23 mouse cellular contexts compared by ENCODE assay signal in genomic region chr1:70823111-70823510, GRCm38 (mm10).
DNase-seq lines count a peak whose midpoint lies in the region; ATAC-seq and TF ChIP-seq lines count a peak whose summit lies in the region.
"Had no signal": no experiment of that assay in that cellular context is flagged by ENCODE, and none has a peak within 500 bp of the region (broad histone marks: within the 10 kb centered on the region; RNA-seq: fewer than 3 reads in every experiment).

No protein-coding gene starts in this region.

- H3K9me3 ChIP-seq in forebrain, embryonic 14.5 days (replicated peaks; ENCODE audit: control insufficient read depth, low read length) = no peaks in the 10 kb centered on the region
- no peaks in the 10 kb centered on the region for H3K9me3 ChIP-seq in forebrain, embryonic 12.5 days
- H3K9me3 ChIP-seq in forebrain, embryonic 15.5 days = no peaks in the 10 kb centered on the region
- H3K9me3 ChIP-seq in forebrain, embryonic 10.5 days = no peaks in the 10 kb centered on the region
- no peaks in the 10 kb centered on the region for H3K9me3 ChIP-seq in lung, embryonic 14.5 days (ENCODE audit: low read depth, low read length)
- H3K9me3 ChIP-seq: G1E had no signal

- no peak overlapping the region for H3K9ac ChIP-seq in forebrain, embryonic 14.5 days (ENCODE audit: low read length)
- H3K9ac ChIP-seq in forebrain, embryonic 12.5 days = no peak overlapping the region
- H3K9ac ChIP-seq in forebrain, embryonic 15.5 days (replicated peaks) = no peak overlapping the region
- no peak overlapping the region for H3K9ac ChIP-seq in lung, embryonic 14.5 days

- no peaks in the 10 kb centered on the region for H3K27me3 ChIP-seq in forebrain, embryonic 14.5 days (replicated peaks; ENCODE audit: control insufficient read depth, insufficient read depth, low read length)
- no peaks in the 10 kb centered on the region for H3K27me3 ChIP-seq in forebrain, embryonic 12.5 days
- no peaks in the 10 kb centered on the region for H3K27me3 ChIP-seq in forebrain, embryonic 15.5 days
- H3K27me3 ChIP-seq in forebrain, embryonic 10.5 days (ENCODE audit: poor library complexity, severe bottlenecking) = no peaks in the 10 kb centered on the region
- no peaks in the 10 kb centered on the region for H3K27me3 ChIP-seq in lung, embryonic 14.5 days (ENCODE audit: insufficient read depth, low read length)
- H3K27me3 ChIP-seq: CH12.LX had no signal

- H3K4me3 ChIP-seq in forebrain, embryonic 14.5 days (ENCODE audit: low read depth, low read length) = no peak overlapping the region
- H3K4me3 ChIP-seq in forebrain, embryonic 12.5 days (replicated peaks) = no peak overlapping the region
- H3K4me3 ChIP-seq in forebrain, embryonic 15.5 days = no peak overlapping the region
- no peak overlapping the region for H3K4me3 ChIP-seq in forebrain, embryonic 10.5 days
- no peak overlapping the region for H3K4me3 ChIP-seq in lung, embryonic 14.5 days (ENCODE audit: low read depth, low read length)

- H3K36me3 ChIP-seq in forebrain, embryonic 14.5 days (ENCODE audit: control insufficient read depth, insufficient read depth, low read length) = no peaks in the 10 kb centered on the region
- no peaks in the 10 kb centered on the region for H3K36me3 ChIP-seq in forebrain, embryonic 12.5 days (replicated peaks)
- H3K36me3 ChIP-seq in forebrain, embryonic 15.5 days = no peaks in the 10 kb centered on the region
- H3K36me3 ChIP-seq in forebrain, embryonic 10.5 days (replicated peaks) = no peaks in the 10 kb centered on the region
- H3K36me3 ChIP-seq in lung, embryonic 14.5 days (ENCODE audit: insufficient read depth) = no peaks in the 10 kb centered on the region
- H3K36me3 ChIP-seq: G1E had no signal

- H3K4me2 ChIP-seq in forebrain, embryonic 14.5 days (ENCODE audit: low read length) = no peak overlapping the region
- no peak overlapping the region for H3K4me2 ChIP-seq in forebrain, embryonic 12.5 days
- H3K4me2 ChIP-seq in forebrain, embryonic 15.5 days (replicated peaks) = no peak overlapping the region
- H3K4me2 ChIP-seq in lung, embryonic 14.5 days = no peak overlapping the region

- WGBS in forebrain, embryonic 14.5 days = 49% methylated on average over 2 of the region's 2 CpGs
- WGBS in forebrain, embryonic 12.5 days = 67% methylated on average over 2 of the region's 2 CpGs
- WGBS in forebrain, embryonic 15.5 days = 42% methylated on average over 2 of the region's 2 CpGs
- WGBS in forebrain, embryonic 10.5 days = 63% methylated on average over 2 of the region's 2 CpGs
- WGBS in lung, embryonic 14.5 days = 31% methylated on average over 2 of the region's 2 CpGs

- ATAC-seq in forebrain, embryonic 14.5 days = peak; percentile 48; the same call in 1 of the 2 replicates
- ATAC-seq in forebrain, embryonic 12.5 days (ENCODE audit: low FRiP score) = no peak
- ATAC-seq in forebrain, embryonic 15.5 days (replicated peaks) = no peak
- no peak for ATAC-seq in lung, embryonic 14.5 days (ENCODE audit: insufficient read depth)
- ATAC-seq: activated CD4-positive, CD25-positive, alpha-beta regulatory T cell, adult 4 months; CD4-positive, CD25-positive, alpha-beta regulatory T cell, adult 4 months; Patski had no signal

- TF ChIP-seq CTCF in lung, embryonic 14.5 days (IDR thresholded peaks at IDR 0.05; ENCODE audit: low read depth) = no peak
- no peak for TF ChIP-seq CTCF in brain, embryonic 14.5 days (IDR thresholded peaks at IDR 0.05; ENCODE audit: borderline replicate concordance, extremely low read depth, insufficient read depth, insufficient read length)

- no peak overlapping the region for H3K27ac ChIP-seq in forebrain, embryonic 14.5 days (ENCODE audit: low read depth, low read length)
- no peak overlapping the region for H3K27ac ChIP-seq in forebrain, embryonic 12.5 days
- H3K27ac ChIP-seq in forebrain, embryonic 15.5 days (replicated peaks) = 0 out of 2 replicates have a peak overlapping the region, but pooled peaks have one; percentile 2
- no peak overlapping the region for H3K27ac ChIP-seq in forebrain, embryonic 10.5 days
- H3K27ac ChIP-seq in lung, embryonic 14.5 days (ENCODE audit: low read depth) = no peak overlapping the region

- H3K4me1 ChIP-seq in forebrain, embryonic 14.5 days (ENCODE audit: control insufficient read depth, insufficient read depth, low read length) = no peaks in the 10 kb centered on the region
- no peaks in the 10 kb centered on the region for H3K4me1 ChIP-seq in forebrain, embryonic 12.5 days
- no peaks in the 10 kb centered on the region for H3K4me1 ChIP-seq in forebrain, embryonic 15.5 days
- H3K4me1 ChIP-seq in forebrain, embryonic 10.5 days = no peaks in the 10 kb centered on the region
- H3K4me1 ChIP-seq in lung, embryonic 14.5 days (ENCODE audit: insufficient read depth) = no peaks in the 10 kb centered on the region

- TF ChIP-seq POLR2A in brain, embryonic 14.5 days (IDR thresholded peaks at IDR 0.05; ENCODE audit: borderline replicate concordance, extremely low read depth, insufficient read depth, insufficient read length, poor library complexity, severe bottlenecking) = no peak

- peak; percentile 52 for DNase-seq in forebrain, embryonic 14.5 days (ENCODE audit: low spot score)
- no peak for DNase-seq in forebrain, embryonic 10.5 days (ENCODE audit: extremely low spot score, low spot score)
- DNase-seq in lung, embryonic 14.5 days = peak; percentile 10
- no peak for DNase-seq in lung, postnatal 25 days (ENCODE audit: low spot score)
- peak; percentile 57 for DNase-seq in brain, embryonic 14.5 days (ENCODE audit: low read depth)
- DNase-seq in layer of hippocampus, postnatal 10 days (ENCODE audit: low spot score in 2 of 2) = no peak
- DNase-seq: adrenal gland, adult 2 months; adrenal gland, adult 8-10 months; adrenal gland, postnatal 10 days; adrenal gland, postnatal 14 days; adrenal gland, postnatal 25 days; adrenal gland, postnatal 36 days; B cell, adult 2 months; cerebellum, adult 11 months; cerebellum, adult 11-12 months; cerebellum, adult 18-20 months had no signal

Comparison
In these comparisons a context has a peak if more than half of its experiments do, and no peak if none do; other contexts are left out.
1. DNase-seq: peak in forebrain, embryonic 14.5 days (single experiment), lung, embryonic 14.5 days (single experiment) and brain, embryonic 14.5 days (single experiment); none in forebrain, embryonic 10.5 days (single experiment), lung, postnatal 25 days (single experiment) and layer of hippocampus, postnatal 10 days (0 of 2).